Mouse (Mus musculus): ENCODE results near the gene Ranbp9. TPM values are rescaled to one million over a fixed set of nuclear protein-coding genes. Genes with fewer than 3 reads are reported as not detected.

Ranbp9 gene
- polyA plus RNA-seq, 1 experiment from 2014 or later, result 22.9 TPM

- WGBS, result 90% methylated on average over 4 of the region's 4 CpGs
- Histone ChIP-seq H3K4me2 (replicated peaks; ENCODE audit: low read depth, low read length) (no peak overlapping the region), H3K9ac (ENCODE audit: low read depth, low read length) (no peak overlapping the region), H3K9me3 (ENCODE audit: control insufficient read depth, low read length) (no peaks in the 10 kb centered on the region), H3K4me3 (ENCODE audit: low read depth, low read length) (no peak overlapping the region), H3K36me3 (ENCODE audit: control insufficient read depth, insufficient read depth, low read length) (no peaks in the 10 kb centered on the region), H3K27me3 (ENCODE audit: control insufficient read depth, insufficient read depth, low read length) (no peaks in the 10 kb centered on the region), H3K27ac (ENCODE audit: low read depth, low read length) (no peak overlapping the region), H3K4me1 (replicated peaks; ENCODE audit: control insufficient read depth, insufficient read depth, low read length) (no peaks in the 10 kb centered on the region)
- ATAC-seq (ENCODE audit: low FRiP score), result no peak
- DNase-seq (ENCODE audit: low spot score), result no peak
Measured at GRCm38 (mm10) chr13:43500483-43500850, 19.4 kb upstream of the Ranbp9 start.

DNA sequence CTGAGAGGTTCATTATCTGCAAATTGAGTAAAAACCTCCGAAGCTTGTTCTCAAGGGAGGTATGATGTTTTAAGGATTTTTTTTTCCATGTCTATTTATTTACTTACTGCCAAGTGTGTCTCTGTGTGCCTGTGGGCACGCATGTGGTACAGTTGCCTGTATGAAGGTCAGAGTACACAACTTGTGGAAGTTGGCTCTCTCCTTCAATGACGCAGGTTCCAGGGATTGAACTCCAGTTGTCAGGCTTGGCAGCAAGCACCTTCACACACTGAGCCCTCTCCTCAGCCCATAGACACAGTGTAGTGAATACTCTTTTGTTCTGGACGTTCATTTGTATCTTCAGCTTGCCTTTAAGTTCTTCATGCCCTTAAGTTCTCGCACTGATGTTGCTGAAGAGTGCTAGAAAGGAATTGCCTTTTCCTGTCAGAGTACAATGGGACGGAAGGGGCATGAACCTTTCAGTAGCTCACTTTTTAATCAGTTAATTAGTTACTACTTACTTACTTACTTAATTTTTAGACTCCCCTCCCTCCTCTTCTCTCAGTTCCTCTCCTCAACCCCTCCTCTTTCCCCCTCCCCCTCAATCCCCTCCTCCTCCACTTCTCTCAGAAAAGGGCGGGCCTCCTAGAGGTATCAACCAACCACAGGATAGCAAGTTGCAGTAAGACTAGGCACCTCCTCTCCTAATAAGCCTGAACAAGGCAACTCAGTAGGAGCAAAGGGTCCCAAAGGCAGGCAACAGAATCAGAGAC, 18.8 kb upstream of the Ranbp9 start:
- no peak for ATAC-seq (ENCODE audit: low FRiP score)
- Histone ChIP-seq H3K36me3 (ENCODE audit: control insufficient read depth, insufficient read depth, low read length) (no peaks in the 10 kb centered on the region), H3K27me3 (ENCODE audit: control insufficient read depth, insufficient read depth, low read length) (no peaks in the 10 kb centered on the region), H3K4me1 (replicated peaks; ENCODE audit: control insufficient read depth, insufficient read depth, low read length) (no peaks in the 10 kb centered on the region), H3K4me2 (replicated peaks; ENCODE audit: low read depth, low read length) (no peak overlapping the region), H3K4me3 (ENCODE audit: low read depth, low read length) (no peak overlapping the region), H3K27ac (ENCODE audit: low read depth, low read length) (no peak overlapping the region), H3K9me3 (ENCODE audit: control insufficient read depth, low read length) (no peaks in the 10 kb centered on the region), H3K9ac (ENCODE audit: low read depth, low read length) (no peak overlapping the region)
- WGBS, result 75% methylated on average over 7 of the region's 7 CpGs
- DNase-seq (ENCODE audit: low spot score), result no peak

GRCm38 (mm10) chr13:43498849-43499248, 17.8 kb upstream of the Ranbp9 start:
- Histone ChIP-seq H3K27ac (ENCODE audit: low read depth, low read length) (no peak overlapping the region), H3K9ac (ENCODE audit: low read depth, low read length) (no peak overlapping the region), H3K27me3 (ENCODE audit: control insufficient read depth, insufficient read depth, low read length) (no peaks in the 10 kb centered on the region), H3K4me1 (replicated peaks; ENCODE audit: control insufficient read depth, insufficient read depth, low read length) (no peaks in the 10 kb centered on the region), H3K4me3 (ENCODE audit: low read depth, low read length) (no peak overlapping the region), H3K9me3 (ENCODE audit: control insufficient read depth, low read length) (no peaks in the 10 kb centered on the region), H3K36me3 (ENCODE audit: control insufficient read depth, insufficient read depth, low read length) (no peaks in the 10 kb centered on the region), H3K4me2 (replicated peaks; ENCODE audit: low read depth, low read length) (no peak overlapping the region)
- WGBS, result 70% methylated on average over 14 of the region's 14 CpGs
- ATAC-seq (ENCODE audit: low FRiP score) (no peak), DNase-seq (ENCODE audit: low spot score) (no peak)

DNA sequence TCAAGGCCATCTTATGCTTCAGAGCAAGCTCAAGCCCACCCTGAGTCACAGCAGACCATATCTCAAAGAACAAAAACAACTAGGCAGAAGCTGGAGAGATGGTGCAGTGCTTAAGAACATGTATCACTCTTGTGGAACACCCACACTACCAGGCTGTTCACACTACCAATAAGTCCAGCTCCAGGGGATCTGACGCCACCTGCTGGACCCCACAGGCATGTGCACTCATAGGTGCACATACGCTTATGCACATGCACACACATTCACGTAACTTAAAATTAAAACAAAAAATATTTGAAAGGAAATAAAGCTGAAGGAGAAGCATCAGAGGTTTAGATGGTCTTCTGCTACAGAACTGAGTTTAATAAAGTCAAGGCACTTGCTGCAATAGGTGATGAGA, 16.7 kb upstream of the Ranbp9 start:
- Histone ChIP-seq H3K4me2 (replicated peaks; ENCODE audit: low read depth, low read length) (no peak overlapping the region), H3K27me3 (ENCODE audit: control insufficient read depth, insufficient read depth, low read length) (no peaks in the 10 kb centered on the region), H3K36me3 (ENCODE audit: control insufficient read depth, insufficient read depth, low read length) (no peaks in the 10 kb centered on the region), H3K9me3 (ENCODE audit: control insufficient read depth, low read length) (no peaks in the 10 kb centered on the region), H3K4me3 (ENCODE audit: low read depth, low read length) (no peak overlapping the region), H3K9ac (ENCODE audit: low read depth, low read length) (no peak overlapping the region), H3K27ac (ENCODE audit: low read depth, low read length) (no peak overlapping the region), H3K4me1 (replicated peaks; ENCODE audit: control insufficient read depth, insufficient read depth, low read length) (no peaks in the 10 kb centered on the region)
- ATAC-seq (ENCODE audit: low FRiP score), result no peak
- DNase-seq (ENCODE audit: low spot score), result no peak
- WGBS, result 97% methylated on average over 3 of the region's 3 CpGs

DNA sequence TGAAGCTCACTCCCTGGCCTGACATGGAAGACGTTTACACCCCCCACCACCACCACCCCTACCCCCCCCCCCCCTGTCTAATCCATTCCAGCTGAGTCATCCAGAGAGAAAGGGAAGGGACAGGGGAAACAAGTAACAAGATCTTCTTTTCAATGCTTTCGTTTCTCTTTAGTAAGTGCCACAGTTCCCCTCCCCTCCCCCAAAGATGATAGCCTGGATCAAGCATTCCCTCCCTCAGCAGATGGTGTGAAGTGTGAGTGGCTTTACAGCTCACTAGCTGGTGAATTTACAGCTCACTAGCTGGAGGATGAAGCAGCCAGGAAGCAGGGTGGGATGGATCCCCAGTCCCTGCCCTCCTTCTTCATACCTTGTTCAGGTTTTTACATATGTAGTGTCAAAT, 15.6 kb upstream of the Ranbp9 start:
- Histone ChIP-seq H3K4me2 (replicated peaks; ENCODE audit: low read depth, low read length) (no peak overlapping the region), H3K27me3 (ENCODE audit: control insufficient read depth, insufficient read depth, low read length) (no peaks in the 10 kb centered on the region), H3K36me3 (ENCODE audit: control insufficient read depth, insufficient read depth, low read length) (no peaks in the 10 kb centered on the region), H3K4me1 (replicated peaks; ENCODE audit: control insufficient read depth, insufficient read depth, low read length) (no peaks in the 10 kb centered on the region), H3K9me3 (ENCODE audit: control insufficient read depth, low read length) (no peaks in the 10 kb centered on the region), H3K27ac (ENCODE audit: low read depth, low read length) (no peak overlapping the region), H3K9ac (ENCODE audit: low read depth, low read length) (no peak overlapping the region), H3K4me3 (ENCODE audit: low read depth, low read length) (no peak overlapping the region)
- ATAC-seq (ENCODE audit: low FRiP score) (no peak), DNase-seq (ENCODE audit: low spot score) (peak; percentile 22)
- 31% methylated on average over 2 of the region's 2 CpGs for WGBS

DNA sequence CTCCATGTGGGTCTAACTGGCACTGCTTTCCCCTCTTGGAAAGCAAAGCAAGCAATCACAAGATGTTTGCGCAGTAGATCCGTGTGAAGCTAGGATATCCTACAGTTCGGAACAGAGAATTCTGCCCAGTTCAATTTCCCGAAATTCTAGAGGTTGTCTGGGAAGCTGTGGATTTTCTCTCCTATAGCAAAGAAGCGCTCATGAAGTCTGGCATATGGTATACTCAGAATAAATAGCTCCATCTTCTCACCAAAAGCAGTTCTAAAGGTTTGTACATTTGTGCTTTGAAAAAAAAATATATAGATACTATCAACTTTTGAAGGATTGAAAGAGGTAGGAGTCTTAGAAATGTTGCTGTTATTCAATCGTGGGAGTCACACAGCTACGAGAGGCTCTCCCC, 14.6 kb upstream of the Ranbp9 start:
- Histone ChIP-seq H3K4me2 (replicated peaks; ENCODE audit: low read depth, low read length) (no peak overlapping the region), H3K9me3 (ENCODE audit: control insufficient read depth, low read length) (no peaks in the 10 kb centered on the region), H3K27ac (ENCODE audit: low read depth, low read length) (no peak overlapping the region), H3K9ac (ENCODE audit: low read depth, low read length) (no peak overlapping the region), H3K4me3 (ENCODE audit: low read depth, low read length) (no peak overlapping the region), H3K27me3 (ENCODE audit: control insufficient read depth, insufficient read depth, low read length) (no peaks in the 10 kb centered on the region), H3K4me1 (replicated peaks; ENCODE audit: control insufficient read depth, insufficient read depth, low read length) (no peaks in the 10 kb centered on the region), H3K36me3 (ENCODE audit: control insufficient read depth, insufficient read depth, low read length) (no peaks in the 10 kb centered on the region)
- ATAC-seq (ENCODE audit: low FRiP score) (no peak), DNase-seq (ENCODE audit: low spot score) (no peak)
- WGBS, result 90% methylated on average over 7 of the region's 7 CpGs

GRCm38 (mm10) chr13:43493725-43494124, 12.6 kb upstream of the Ranbp9 start:
- DNase-seq (ENCODE audit: low spot score), result no peak
- Histone ChIP-seq H3K36me3 (ENCODE audit: control insufficient read depth, insufficient read depth, low read length) (no peaks in the 10 kb centered on the region), H3K27ac (ENCODE audit: low read depth, low read length) (no peak overlapping the region), H3K4me2 (replicated peaks; ENCODE audit: low read depth, low read length) (no peak overlapping the region), H3K4me1 (replicated peaks; ENCODE audit: control insufficient read depth, insufficient read depth, low read length) (no peaks in the 10 kb centered on the region), H3K9ac (ENCODE audit: low read depth, low read length) (no peak overlapping the region), H3K9me3 (ENCODE audit: control insufficient read depth, low read length) (no peaks in the 10 kb centered on the region), H3K4me3 (ENCODE audit: low read depth, low read length) (no peak overlapping the region), H3K27me3 (ENCODE audit: control insufficient read depth, insufficient read depth, low read length) (no peaks in the 10 kb centered on the region)
- 93% methylated on average over 7 of the region's 7 CpGs for WGBS
- no peak for ATAC-seq (ENCODE audit: low FRiP score)

DNA sequence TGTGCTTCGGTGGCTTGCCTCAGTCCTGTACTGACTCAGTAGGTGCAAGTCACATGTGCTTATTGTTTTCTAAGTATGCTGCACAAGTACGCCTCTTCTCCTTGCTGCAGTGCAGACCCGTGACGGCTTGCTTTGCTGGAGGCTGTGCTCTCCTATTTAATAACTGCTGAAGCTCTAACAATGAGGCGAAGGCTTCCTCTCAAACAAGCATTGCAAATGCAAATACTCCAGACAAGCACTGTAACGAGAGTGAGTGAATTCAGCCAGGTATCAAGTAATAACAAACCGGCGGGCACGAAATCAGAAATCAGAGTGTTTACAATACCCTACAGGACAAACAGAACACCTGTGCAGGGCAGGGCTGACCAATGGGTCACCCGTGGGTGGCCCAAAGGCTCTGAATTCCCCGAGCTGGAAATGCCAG, 12.0 kb upstream of the Ranbp9 start:
- H3K27ac ChIP-seq (ENCODE audit: low read depth, low read length), result no peak overlapping the region
- H3K9me3 ChIP-seq (ENCODE audit: control insufficient read depth, low read length), result no peaks in the 10 kb centered on the region
- no peaks in the 10 kb centered on the region for H3K36me3 ChIP-seq (ENCODE audit: control insufficient read depth, insufficient read depth, low read length)
- DNase-seq (ENCODE audit: low spot score) (no peak), ATAC-seq (ENCODE audit: low FRiP score) (no peak)
- WGBS, result 75% methylated on average over 11 of the region's 11 CpGs
- no peak overlapping the region for H3K9ac ChIP-seq (ENCODE audit: low read depth, low read length)
- no peak overlapping the region for H3K4me3 ChIP-seq (ENCODE audit: low read depth, low read length)
- no peak overlapping the region for H3K4me2 ChIP-seq (replicated peaks; ENCODE audit: low read depth, low read length)
- H3K4me1 ChIP-seq (replicated peaks; ENCODE audit: control insufficient read depth, insufficient read depth, low read length), result no peaks in the 10 kb centered on the region
- H3K27me3 ChIP-seq (ENCODE audit: control insufficient read depth, insufficient read depth, low read length), result no peaks in the 10 kb centered on the region

- H3K36me3 ChIP-seq (ENCODE audit: control insufficient read depth, insufficient read depth, low read length), result no peaks in the 10 kb centered on the region
- H3K4me3 ChIP-seq (ENCODE audit: low read depth, low read length), result no peak overlapping the region
- no peak overlapping the region for H3K9ac ChIP-seq (ENCODE audit: low read depth, low read length)
- H3K27me3 ChIP-seq (ENCODE audit: control insufficient read depth, insufficient read depth, low read length), result no peaks in the 10 kb centered on the region
- 49% methylated on average over 12 of the region's 12 CpGs for WGBS
- no peaks in the 10 kb centered on the region for H3K9me3 ChIP-seq (ENCODE audit: control insufficient read depth, low read length)
- H3K4me1 ChIP-seq (replicated peaks; ENCODE audit: control insufficient read depth, insufficient read depth, low read length), result no peaks in the 10 kb centered on the region
- no peak overlapping the region for H3K27ac ChIP-seq (ENCODE audit: low read depth, low read length)
- ATAC-seq (ENCODE audit: low FRiP score) (no peak), DNase-seq (ENCODE audit: low spot score) (no peak)
- no peak overlapping the region for H3K4me2 ChIP-seq (replicated peaks; ENCODE audit: low read depth, low read length)
Measured at GRCm38 (mm10) chr13:43486501-43487213, 5.6 kb upstream of the Ranbp9 start.

Data from hindbrain, embryonic 11.5 days (tissue).